Mouse (Mus musculus) forebrain, embryonic 13.5 days (tissue): Measurements from ENCODE around the gene Ager. TPM values are rescaled to one million over a fixed set of nuclear protein-coding genes. Genes with fewer than 3 reads are reported as not detected.

ENCODE experiments used
- ATAC-seq: fragments of 200-750 bp; cut with Nextera tagmentation; 2 replicates; pipeline ENCODE4 v1.8.0; 2017
- H3K27ac ChIP-seq: fragments of 300-500 bp; sonication (generic); 2 replicates; pipeline ENCODE4 v1.5.1; 2015; ENCODE audit warnings: inconsistent platforms, mild to moderate bottlenecking, moderate library complexity
- H3K27me3 ChIP-seq: fragments of 300-500 bp; sonication (generic); 2 replicates; pipeline ENCODE4 v1.6.1; 2015; ENCODE audit warnings: mild to moderate bottlenecking, inconsistent platforms
- H3K36me3 ChIP-seq: fragments of 300-500 bp; sonication (generic); 2 replicates; pipeline ENCODE4 v1.6.1; 2015; ENCODE audit warnings: mild to moderate bottlenecking, inconsistent platforms; ENCODE audit not compliant: poor library complexity, severe bottlenecking
- H3K4me1 ChIP-seq: fragments of 300-500 bp; sonication (generic); 2 replicates; pipeline ENCODE4 v1.6.1; 2015; ENCODE audit warnings: inconsistent platforms
- H3K4me2 ChIP-seq: fragments of 300-500 bp; sonication (generic); 2 replicates; pipeline ENCODE4 v1.6.1; 2015; ENCODE audit warnings: inconsistent platforms, mild to moderate bottlenecking, moderate library complexity
- H3K4me3 ChIP-seq: fragments of 300-500 bp; sonication (generic); 2 replicates; pipeline ENCODE4 v1.5.1; 2015; ENCODE audit warnings: mild to moderate bottlenecking, inconsistent platforms
- H3K9ac ChIP-seq: fragments of 300-500 bp; sonication (generic); 2 replicates; pipeline ENCODE4 v1.6.1; 2015; ENCODE audit warnings: mild to moderate bottlenecking, inconsistent platforms
- H3K9me3 ChIP-seq: fragments of 300-500 bp; sonication (generic); replicated peaks from 2 replicates; pipeline ENCODE4 v1.6.1; 2016; ENCODE audit warnings: inconsistent platforms
- WGBS: fragments of 180-500 bp; shearing (Covaris S2); methylation state at CpG from one replicate; pipeline ENCODE4 v1.1.7; 2015; 5-methylcytosine and 5-hydroxymethylcytosine counted together
- polyA plus RNA-seq: library from polyadenylated mRNA; unstranded; fragments of >200 nt; fragmentation: Nextera tagmentation; extraction: Ambion mirVana; gene quantifications from 2 replicates; pipeline ENCODE4 v1.2.1, GENCODE M21; 2015

Gene Ager
- 2.3 and 2.5 TPM in 2 replicates for polyA plus RNA-seq

DNA sequence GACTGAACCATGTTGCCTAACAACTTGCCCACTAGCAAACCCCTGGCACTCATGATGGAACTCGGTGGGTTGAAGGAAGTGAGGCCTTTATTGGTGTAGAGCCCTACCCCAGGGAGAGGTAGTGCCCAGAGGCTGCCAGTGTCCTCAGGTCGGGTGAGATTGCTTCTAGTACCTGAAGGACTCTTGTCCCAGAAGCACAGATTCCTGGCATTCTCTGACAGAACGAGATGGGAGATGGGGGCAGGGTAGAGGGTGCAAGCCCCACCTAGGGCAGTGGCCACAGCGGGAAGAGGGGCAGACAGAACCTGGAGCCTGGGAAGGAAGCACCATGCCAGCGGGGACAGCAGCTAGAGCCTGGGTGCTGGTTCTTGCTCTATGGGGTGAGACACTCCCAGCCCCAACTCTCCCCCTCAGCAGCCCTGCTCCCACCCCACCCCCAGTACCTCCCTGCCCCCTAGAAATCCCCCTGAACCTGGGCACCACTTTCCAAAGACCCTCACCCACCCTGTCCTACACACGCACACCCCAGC, at the start of gene Ager:
Gene Ager (plus strand): TSS at position 297 of the 530 bp plus-strand sequence.
- WGBS: 25% methylated on average over 6 of the region's 6 CpGs
- peak within 1 kb of the TSS; percentile 46; the same call in 1 of the 2 replicates for H3K9ac ChIP-seq
- H3K27me3 ChIP-seq: no peaks in the 10 kb centered on the region
- no peak within 1 kb of the TSS for H3K4me2 ChIP-seq
- peaks cover 50% of the 10 kb centered on the region for H3K4me1 ChIP-seq
- ATAC-seq: no peak
- H3K9me3 ChIP-seq: no peaks in the 10 kb centered on the region
- peak within 1 kb of the TSS; percentile 19; the same call in 1 of the 2 replicates for H3K27ac ChIP-seq
- H3K4me3 ChIP-seq: no peak within 1 kb of the TSS
- peaks cover 47% of the 10 kb centered on the region for H3K36me3 ChIP-seq

DNA sequence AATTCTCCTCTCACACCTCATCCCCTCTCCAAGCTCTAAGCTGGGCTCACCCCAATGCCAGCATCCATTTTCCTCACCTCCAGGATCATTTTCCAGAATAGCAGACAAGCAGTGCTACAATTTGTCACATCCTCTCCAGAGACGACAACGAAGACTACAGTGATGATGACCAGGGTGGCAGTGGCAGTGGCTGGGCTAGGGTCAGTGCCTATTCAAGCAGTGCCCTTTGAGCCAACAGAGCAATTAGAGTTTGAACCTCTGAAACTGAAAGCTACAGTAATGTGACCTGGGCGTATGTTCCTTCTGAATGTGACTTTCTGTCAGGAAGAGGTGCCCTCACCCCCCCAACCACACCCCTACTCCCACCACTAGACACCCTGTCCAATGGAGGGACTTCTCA, 48.5 kb upstream of the Ager start:
- no peak for ATAC-seq
- no peak overlapping the region for H3K4me3 ChIP-seq

GRCm38 (mm10) chr17:34549843-34550242, 47.8 kb upstream of the Ager start:
- ATAC-seq: no peak
- Histone ChIP-seq H3K4me1 (no peaks in the 10 kb centered on the region), H3K9me3 (no peaks in the 10 kb centered on the region), H3K9ac (no peak overlapping the region), H3K36me3 (no peaks in the 10 kb centered on the region), H3K4me3 (no peak overlapping the region), H3K4me2 (no peak overlapping the region), H3K27ac (no peak overlapping the region), H3K27me3 (no peaks in the 10 kb centered on the region)
- 82% methylated on average over 2 of the region's 2 CpGs for WGBS

More for the DNA sequence above, 48.5 kb upstream of the Ager start:
- no peaks in the 10 kb centered on the region for H3K27me3 ChIP-seq
- H3K36me3 ChIP-seq: no peaks in the 10 kb centered on the region
- H3K9me3 ChIP-seq: no peaks in the 10 kb centered on the region
- 89% methylated on average over 3 of the region's 3 CpGs for WGBS
- no peak overlapping the region for H3K27ac ChIP-seq
- no peak overlapping the region for H3K4me2 ChIP-seq
- H3K4me1 ChIP-seq: no peaks in the 10 kb centered on the region
- H3K9ac ChIP-seq: no peak overlapping the region

- Histone ChIP-seq H3K9ac (no peak overlapping the region), H3K9me3 (no peaks in the 10 kb centered on the region), H3K4me1 (no peaks in the 10 kb centered on the region), H3K4me3 (no peak overlapping the region), H3K27me3 (no peaks in the 10 kb centered on the region), H3K27ac (no peak overlapping the region), H3K4me2 (no peak overlapping the region), H3K36me3 (no peaks in the 10 kb centered on the region)
- no peak for ATAC-seq
- 26% methylated on average over 5 of the region's 5 CpGs for WGBS
Measured at GRCm38 (mm10) chr17:34555483-34555882, 42.2 kb upstream of the Ager start.

DNA sequence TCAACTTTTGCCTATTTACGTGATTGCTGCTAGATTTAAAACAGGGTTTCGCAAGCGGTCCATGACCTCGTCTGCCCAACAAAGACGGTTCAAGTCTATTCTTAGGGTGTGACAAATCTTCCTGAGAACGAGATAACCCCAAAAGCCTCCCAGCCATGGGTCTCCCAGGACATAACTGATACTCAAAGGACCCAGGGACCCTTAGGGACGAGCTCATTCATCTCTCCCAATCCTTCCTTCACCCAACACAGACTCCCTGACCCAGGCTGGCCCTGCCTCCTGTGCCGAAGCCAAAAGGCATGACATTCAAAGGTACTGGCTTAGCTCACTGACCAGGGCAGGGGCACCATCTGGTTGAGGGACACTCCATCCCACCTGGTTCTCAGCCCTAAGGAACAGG, 41.3 kb upstream of the Ager start:
- Histone ChIP-seq H3K9ac (no peak overlapping the region), H3K4me1 (no peaks in the 10 kb centered on the region), H3K4me2 (no peak overlapping the region), H3K27ac (no peak overlapping the region), H3K36me3 (no peaks in the 10 kb centered on the region), H3K4me3 (no peak overlapping the region), H3K27me3 (no peaks in the 10 kb centered on the region), H3K9me3 (no peaks in the 10 kb centered on the region)
- no peak for ATAC-seq
- WGBS: 90% methylated on average over 8 of the region's 8 CpGs

- Histone ChIP-seq H3K9ac (no peak overlapping the region), H3K9me3 (no peaks in the 10 kb centered on the region), H3K36me3 (no peaks in the 10 kb centered on the region), H3K4me2 (no peak overlapping the region), H3K4me1 (no peaks in the 10 kb centered on the region), H3K27ac (no peak overlapping the region), H3K4me3 (no peak overlapping the region), H3K27me3 (no peaks in the 10 kb centered on the region)
- ATAC-seq: no peak
- 77% methylated on average over 11 of the region's 11 CpGs for WGBS
Measured at GRCm38 (mm10) chr17:34557411-34557810, 40.3 kb upstream of the Ager start.

GRCm38 (mm10) chr17:34559116-34559515, 38.5 kb upstream of the Ager start:
- H3K9ac ChIP-seq: no peak overlapping the region
- no peaks in the 10 kb centered on the region for H3K4me1 ChIP-seq
- 88% methylated on average over 7 of the region's 7 CpGs for WGBS
- no peak overlapping the region for H3K4me3 ChIP-seq
- no peaks in the 10 kb centered on the region for H3K27me3 ChIP-seq
- H3K9me3 ChIP-seq: no peaks in the 10 kb centered on the region
- no peak overlapping the region for H3K27ac ChIP-seq
- no peak overlapping the region for H3K4me2 ChIP-seq
- H3K36me3 ChIP-seq: no peaks in the 10 kb centered on the region
- no peak for ATAC-seq

DNA sequence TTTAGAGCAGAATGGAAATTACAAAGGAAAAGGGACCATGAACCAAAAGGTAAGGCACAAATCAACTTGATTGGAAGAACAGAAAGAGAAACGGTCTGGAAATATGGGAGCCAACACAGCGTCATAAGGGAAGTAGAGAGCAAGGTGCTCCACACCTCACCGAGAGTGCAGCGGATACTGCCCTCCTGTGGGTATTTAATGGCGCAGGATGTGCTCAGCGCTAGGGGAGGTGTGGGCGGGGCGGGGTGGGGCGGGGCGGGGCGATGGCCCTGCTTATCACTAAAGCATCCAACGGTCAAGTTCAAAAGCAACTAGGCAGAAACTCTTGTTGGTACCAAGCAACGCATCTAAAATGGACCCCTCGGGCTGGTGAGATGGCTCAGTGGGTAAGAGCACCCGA, 37.8 kb upstream of the Ager start:
- no peak overlapping the region for H3K27ac ChIP-seq
- no peaks in the 10 kb centered on the region for H3K9me3 ChIP-seq
- no peaks in the 10 kb centered on the region for H3K4me1 ChIP-seq
- no peak overlapping the region for H3K4me3 ChIP-seq
- H3K9ac ChIP-seq: no peak overlapping the region
- no peak overlapping the region for H3K4me2 ChIP-seq
- WGBS: 29% methylated on average over 15 of the region's 15 CpGs
- no peaks in the 10 kb centered on the region for H3K27me3 ChIP-seq
- no peak for ATAC-seq
- no peaks in the 10 kb centered on the region for H3K36me3 ChIP-seq

DNA sequence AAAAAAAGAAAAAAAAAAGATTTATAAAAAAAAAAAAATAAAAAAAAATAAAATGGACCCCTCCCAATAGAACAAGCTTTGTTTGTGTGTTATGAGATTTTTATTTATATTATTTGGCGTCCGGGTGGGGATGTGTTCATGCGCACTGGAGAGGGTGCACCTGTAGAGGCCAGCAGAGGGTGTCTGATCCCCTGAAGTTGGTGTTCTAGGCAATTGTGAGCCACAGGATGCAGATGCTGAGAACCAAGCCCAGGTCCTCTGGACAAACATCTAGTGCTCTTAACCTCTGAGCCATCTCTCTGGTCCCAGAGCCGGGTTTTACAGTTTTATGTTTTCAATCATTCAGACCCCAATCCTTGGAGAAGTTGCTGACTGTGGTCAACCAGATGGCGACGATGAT, 37.2 kb upstream of the Ager start:
- H3K27me3 ChIP-seq: no peaks in the 10 kb centered on the region
- no peak overlapping the region for H3K4me2 ChIP-seq
- 90% methylated on average over 6 of the region's 6 CpGs for WGBS
- no peaks in the 10 kb centered on the region for H3K9me3 ChIP-seq
- H3K4me3 ChIP-seq: no peak overlapping the region
- no peak for ATAC-seq
- no peaks in the 10 kb centered on the region for H3K4me1 ChIP-seq
- H3K9ac ChIP-seq: no peak overlapping the region
- H3K36me3 ChIP-seq: no peaks in the 10 kb centered on the region
- no peak overlapping the region for H3K27ac ChIP-seq

DNA sequence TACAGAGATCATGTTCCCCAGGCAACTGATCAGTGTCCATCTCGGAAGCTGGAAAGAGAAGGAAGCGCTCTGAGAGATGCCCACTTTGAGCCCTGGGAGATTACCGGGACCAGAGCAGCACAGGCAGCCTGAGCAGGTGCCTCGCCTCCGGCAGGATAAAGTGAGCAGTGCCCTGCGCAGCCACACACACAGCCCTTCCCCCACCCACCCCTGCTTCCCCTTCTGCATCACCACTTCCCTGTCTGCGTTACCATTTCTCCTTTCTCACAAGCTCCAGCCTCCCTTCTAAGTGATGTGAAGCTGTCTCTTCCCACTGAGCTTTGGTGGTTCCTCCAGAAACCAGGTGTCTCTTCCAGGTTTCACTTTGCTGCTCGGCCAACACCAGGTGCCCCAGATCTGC, 36.5 kb upstream of the Ager start:
- H3K4me2 ChIP-seq: no peak overlapping the region
- no peaks in the 10 kb centered on the region for H3K4me1 ChIP-seq
- H3K4me3 ChIP-seq: no peak overlapping the region
- 30% methylated on average over 8 of the region's 8 CpGs for WGBS
- H3K27me3 ChIP-seq: no peaks in the 10 kb centered on the region; the same call in 1 of the 2 replicates
- no peaks in the 10 kb centered on the region for H3K36me3 ChIP-seq
- no peak overlapping the region for H3K9ac ChIP-seq
- H3K9me3 ChIP-seq: no peaks in the 10 kb centered on the region; the same call in 1 of the 2 replicates
- ATAC-seq: no peak
- H3K27ac ChIP-seq: no peak overlapping the region

GRCm38 (mm10) chr17:34562595-34562994, 35.1 kb upstream of the Ager start:
- Histone ChIP-seq H3K4me3 (no peak overlapping the region), H3K27ac (no peak overlapping the region), H3K9ac (no peak overlapping the region), H3K36me3 (no peaks in the 10 kb centered on the region), H3K4me1 (no peaks in the 10 kb centered on the region), H3K27me3 (peaks cover 7% of the 10 kb centered on the region), H3K4me2 (no peak overlapping the region), H3K9me3 (no peaks in the 10 kb centered on the region; the same call in 1 of the 2 replicates)
- ATAC-seq: no peak
- WGBS: 65% methylated on average over 3 of the region's 3 CpGs

DNA sequence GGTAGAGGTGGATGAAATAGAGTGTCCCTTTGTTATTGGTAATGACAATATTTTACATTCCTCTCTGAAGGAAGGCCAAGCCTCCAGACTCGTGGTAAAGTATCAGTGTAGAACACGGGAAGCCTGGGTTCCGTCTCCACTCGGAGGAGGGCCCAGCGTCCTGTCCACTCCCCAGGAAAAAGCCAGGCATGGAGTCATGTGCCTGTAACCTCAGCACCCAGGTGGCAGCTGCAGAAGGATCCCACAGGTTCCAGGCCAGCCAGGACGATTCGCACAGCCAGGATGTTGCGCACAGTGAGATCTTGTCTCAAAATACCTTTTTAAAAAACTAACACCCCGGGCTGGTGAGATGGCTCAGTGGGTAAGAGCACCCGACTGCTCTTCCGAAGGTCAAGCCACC, 34.3 kb upstream of the Ager start:
- ATAC-seq: no peak
- peaks cover 7% of the 10 kb centered on the region for H3K27me3 ChIP-seq
- H3K36me3 ChIP-seq: no peaks in the 10 kb centered on the region
- H3K9me3 ChIP-seq: no peaks in the 10 kb centered on the region; the same call in 1 of the 2 replicates
- no peak overlapping the region for H3K4me3 ChIP-seq
- H3K9ac ChIP-seq: no peak overlapping the region
- H3K4me2 ChIP-seq: no peak overlapping the region
- H3K27ac ChIP-seq: no peak overlapping the region
- H3K4me1 ChIP-seq: no peaks in the 10 kb centered on the region
- 76% methylated on average over 11 of the region's 11 CpGs for WGBS

DNA sequence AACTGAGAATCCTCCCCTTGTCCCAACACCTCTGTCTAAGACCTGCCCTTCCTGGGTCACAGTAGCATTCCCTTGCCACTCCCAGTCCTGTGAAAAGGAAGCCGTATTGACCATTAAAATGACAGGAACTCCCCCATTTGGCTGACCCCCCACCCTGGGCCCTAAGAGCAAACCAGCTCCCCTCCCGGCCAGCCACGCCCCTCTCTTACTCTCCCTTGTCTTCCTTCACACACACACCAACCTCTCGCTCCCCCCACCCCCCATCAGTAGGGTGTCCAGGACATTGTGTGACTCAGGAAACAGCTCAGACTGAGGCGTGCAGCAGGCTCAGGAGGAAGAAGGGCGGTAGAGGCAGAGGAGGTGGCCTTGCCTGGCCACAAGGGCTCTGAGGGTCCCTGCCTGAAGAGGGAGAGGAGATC, 33.6 kb upstream of the Ager start, which contains the start of gene Notch4:
Gene Notch4 (plus strand): TSS at position 266 of the 419 bp plus-strand sequence.
- H3K36me3 ChIP-seq: no peaks in the 10 kb centered on the region
- H3K4me3 ChIP-seq: no peak within 1 kb of the TSS
- no peak for ATAC-seq
- H3K4me1 ChIP-seq: no peaks in the 10 kb centered on the region
- peak within 1 kb of the TSS; percentile 22; the same call in 1 of the 2 replicates for H3K9ac ChIP-seq
- peaks cover 7% of the 10 kb centered on the region for H3K27me3 ChIP-seq
- no peak within 1 kb of the TSS for H3K4me2 ChIP-seq
- 24% methylated on average over 6 of the region's 6 CpGs for WGBS
- H3K9me3 ChIP-seq: no peaks in the 10 kb centered on the region; the same call in 1 of the 2 replicates
- H3K27ac ChIP-seq: 0 out of 2 replicates have a peak within 1 kb of the TSS, but pooled peaks have one; percentile 27
